In genomic region chr11:96265954-96266353, GRCm38 (mm10) we compare ENCODE assay signal across 16 mouse cellular contexts. TPM values are rescaled to one million over a fixed set of nuclear protein-coding genes. Genes with fewer than 3 reads are reported as not detected.
A peak's percentile ranks its signal among the peaks of the same experiment; 100 is the strongest.
DNase-seq lines count a peak whose midpoint lies in the region; ATAC-seq and TF ChIP-seq lines count a peak whose summit lies in the region.
"Had no signal": no experiment of that assay in that cellular context is flagged by ENCODE, and none has a peak within 500 bp of the region (broad histone marks: within the 10 kb centered on the region; RNA-seq: fewer than 3 reads in every experiment).

No protein-coding gene starts in this region.

- H3K4me1 ChIP-seq in hindbrain, embryonic 10.5 days (replicated peaks): no peaks in the 10 kb centered on the region
- peaks cover 2% of the 10 kb centered on the region; the same call in 1 of the 2 replicates for H3K4me1 ChIP-seq in hindbrain, embryonic 13.5 days (replicated peaks)
- H3K4me1 ChIP-seq in kidney, embryonic 16.5 days (ENCODE audit: insufficient read depth, low read length): peaks cover 79% of the 10 kb centered on the region
- peaks cover 86% of the 10 kb centered on the region for H3K4me1 ChIP-seq in neural tube, embryonic 12.5 days

- 2% methylated on average over 7 of the region's 7 CpGs for whole genome bisulfite sequencing in hindbrain, embryonic 10.5 days
- 1% methylated on average over 7 of the region's 7 CpGs for WGBS in hindbrain, embryonic 13.5 days
- 12% methylated on average over 7 of the region's 7 CpGs for WGBS in kidney, embryonic 16.5 days
- WGBS in neural tube, embryonic 12.5 days: 3% methylated on average over 7 of the region's 7 CpGs

- no peak overlapping the region for H3K4me3 ChIP-seq in hindbrain, embryonic 10.5 days
- no peak overlapping the region for H3K4me3 ChIP-seq in hindbrain, embryonic 13.5 days
- no peak overlapping the region for H3K4me3 ChIP-seq in kidney, embryonic 16.5 days (ENCODE audit: low read length)
- H3K4me3 ChIP-seq in neural tube, embryonic 12.5 days: no peak overlapping the region
- H3K4me3 ChIP-seq in left cerebral cortex, adult 2 months: no peak overlapping the region
- H3K4me3 ChIP-seq: heart, embryonic 13.5 days; liver, embryonic 13.5 days had no signal

- no peak for TF ChIP-seq CTCF in left cerebral cortex, adult 2 months (IDR thresholded peaks at IDR 0.05)

- H3K36me3 ChIP-seq in hindbrain, embryonic 10.5 days: no peaks in the 10 kb centered on the region
- H3K36me3 ChIP-seq in hindbrain, embryonic 13.5 days: no peaks in the 10 kb centered on the region
- H3K36me3 ChIP-seq in kidney, embryonic 16.5 days (ENCODE audit: insufficient read depth, low read length): peaks cover 14% of the 10 kb centered on the region; the same call in 1 of the 2 replicates
- no peaks in the 10 kb centered on the region for H3K36me3 ChIP-seq in neural tube, embryonic 12.5 days
- H3K36me3 ChIP-seq: heart, embryonic 13.5 days; liver, embryonic 13.5 days had no signal

- no peak for ATAC-seq in hindbrain, embryonic 13.5 days (ENCODE audit: low FRiP score)
- ATAC-seq in kidney, embryonic 16.5 days (ENCODE audit: low FRiP score, low TSS enrichment): peak; percentile 65
- no peak for ATAC-seq in neural tube, embryonic 12.5 days (ENCODE audit: low FRiP score, low read depth)
- ATAC-seq: hindbrain, postnatal 0 days had no signal

- H3K27ac ChIP-seq in hindbrain, embryonic 10.5 days: no peak overlapping the region
- no peak overlapping the region for H3K27ac ChIP-seq in hindbrain, embryonic 13.5 days
- H3K27ac ChIP-seq in kidney, embryonic 16.5 days (ENCODE audit: low read length): peak overlapping the region; percentile 81
- peak overlapping the region; percentile 67 for H3K27ac ChIP-seq in neural tube, embryonic 12.5 days
- H3K27ac ChIP-seq in left cerebral cortex, adult 2 months: no peak overlapping the region
- H3K27ac ChIP-seq: heart, embryonic 13.5 days; hindbrain, postnatal 0 days; liver, embryonic 13.5 days had no signal

- intact Hi-C loops in left cerebral cortex, adult 2 months (cut with DNase I): loop anchor here (5.0 kb wide), 1 partner anchor 74 kb away; the partner anchor contains the start of gene Hoxb13

- no peaks in the 10 kb centered on the region for H3K9me3 ChIP-seq in hindbrain, embryonic 10.5 days
- H3K9me3 ChIP-seq in hindbrain, embryonic 13.5 days: no peaks in the 10 kb centered on the region
- H3K9me3 ChIP-seq in kidney, embryonic 16.5 days (ENCODE audit: low read length): no peaks in the 10 kb centered on the region
- no peaks in the 10 kb centered on the region for H3K9me3 ChIP-seq in neural tube, embryonic 12.5 days
- H3K9me3 ChIP-seq: heart, embryonic 13.5 days; liver, embryonic 13.5 days had no signal

- peaks cover 100% of the 10 kb centered on the region for H3K27me3 ChIP-seq in hindbrain, embryonic 10.5 days (ENCODE audit: insufficient read depth, poor library complexity, severe bottlenecking)
- H3K27me3 ChIP-seq in hindbrain, embryonic 13.5 days: peaks cover 98% of the 10 kb centered on the region
- H3K27me3 ChIP-seq in kidney, embryonic 16.5 days (ENCODE audit: insufficient read depth, low read length): no peaks in the 10 kb centered on the region; the same call in 1 of the 2 replicates
- peaks cover 25% of the 10 kb centered on the region for H3K27me3 ChIP-seq in neural tube, embryonic 12.5 days (replicated peaks)

- peak; percentile 33 for DNase-seq in hindbrain, embryonic 10.5 days (ENCODE audit: low spot score)
- peak; percentile 28 for DNase-seq in embryo, embryonic 11 days
- DNase-seq in left cerebral cortex, adult 2 months (ENCODE audit: extremely low spot score in 1 of 2, low spot score in 2 of 2): no peak
- no peak for DNase-seq in thymus, adult 18-20 months
- DNase-seq in frontal cortex, postnatal 10 days (ENCODE audit: low spot score in 2 of 2): no peak
- DNase-seq: cerebellum, adult 8-10 months; liver, embryonic 13.5 days had no signal

- no peak overlapping the region for H3K9ac ChIP-seq in hindbrain, embryonic 13.5 days
- peak overlapping the region; percentile 35; the same call in 1 of the 2 replicates for H3K9ac ChIP-seq in kidney, embryonic 16.5 days (replicated peaks; ENCODE audit: low read length)
- 0 out of 2 replicates have a peak overlapping the region, but pooled peaks have one; percentile 26 for H3K9ac ChIP-seq in neural tube, embryonic 12.5 days
- H3K9ac ChIP-seq: heart, embryonic 13.5 days; liver, embryonic 13.5 days had no signal

- no peak overlapping the region for H3K4me2 ChIP-seq in hindbrain, embryonic 13.5 days
- H3K4me2 ChIP-seq in kidney, embryonic 16.5 days (replicated peaks; ENCODE audit: low read depth, low read length): no peak overlapping the region
- peak overlapping the region; percentile 52 for H3K4me2 ChIP-seq in neural tube, embryonic 12.5 days (replicated peaks)
- H3K4me2 ChIP-seq: heart, embryonic 13.5 days; liver, embryonic 13.5 days had no signal

RNA-seq across cellular contexts. Expression of gene Hoxb9, which starts 5.3 kb away (rescaled TPM):
- polyA plus RNA-seq in hindbrain, embryonic 10.5 days (2016; fragmentation: Nextera tagmentation; extraction: Ambion mirVana): not detected in 2 replicates
- polyA plus RNA-seq in hindbrain, embryonic 13.5 days (2015; fragmentation: Nextera tagmentation; extraction: Ambion mirVana): 4.8 and 7.2 TPM in 2 replicates
- 21.5 and 24.5 TPM in 2 replicates for polyA plus RNA-seq in kidney, embryonic 16.5 days (2015; fragmentation: Nextera tagmentation; extraction: Ambion mirVana)
- polyA plus RNA-seq in neural tube, embryonic 12.5 days (2016; fragmentation: Nextera tagmentation; extraction: Ambion mirVana): 76.1 and 90.5 TPM in 2 replicates
- total RNA-seq in left cerebral cortex, adult 2 months (2021): not detected
- total RNA-seq: hindbrain, postnatal 0 days; left cerebral cortex, adult 18-20 months; megakaryocyte progenitor cell, adult 5-6 weeks; MEL; neutrophil, adult 5-6 weeks had no signal
- polyA plus RNA-seq: heart, embryonic 13.5 days; hindbrain, postnatal 0 days had no signal

RNA-seq across cellular contexts. Expression of gene Hoxb8, which starts 15.8 kb away (rescaled TPM):
- polyA plus RNA-seq in hindbrain, embryonic 10.5 days (2016; fragmentation: Nextera tagmentation; extraction: Ambion mirVana): 0.08 TPM in 1 of 2 replicates, not detected in the other
- polyA plus RNA-seq in hindbrain, embryonic 13.5 days (2015; fragmentation: Nextera tagmentation; extraction: Ambion mirVana): 19.2 and 27.2 TPM in 2 replicates
- polyA plus RNA-seq in kidney, embryonic 16.5 days (2015; fragmentation: Nextera tagmentation; extraction: Ambion mirVana): 9.5 and 12.9 TPM in 2 replicates
- 35.7 and 53.3 TPM in 2 replicates for polyA plus RNA-seq in neural tube, embryonic 12.5 days (2016; fragmentation: Nextera tagmentation; extraction: Ambion mirVana)
- total RNA-seq in left cerebral cortex, adult 2 months (2021): not detected
- total RNA-seq: left cerebral cortex, adult 18-20 months; megakaryocyte progenitor cell, adult 5-6 weeks; MEL; neutrophil, adult 5-6 weeks had no signal
- polyA plus RNA-seq: heart, embryonic 13.5 days; liver, embryonic 13.5 days had no signal

RNA-seq across cellular contexts. Expression of gene Hoxb7, which starts 20.5 kb away (rescaled TPM):
- not detected in 2 replicates for polyA plus RNA-seq in hindbrain, embryonic 10.5 days (2016; fragmentation: Nextera tagmentation; extraction: Ambion mirVana)
- polyA plus RNA-seq in hindbrain, embryonic 13.5 days (2015; fragmentation: Nextera tagmentation; extraction: Ambion mirVana): 21.5 and 33.2 TPM in 2 replicates
- 60.9 and 68.3 TPM in 2 replicates for polyA plus RNA-seq in kidney, embryonic 16.5 days (2015; fragmentation: Nextera tagmentation; extraction: Ambion mirVana)
- polyA plus RNA-seq in neural tube, embryonic 12.5 days (2016; fragmentation: Nextera tagmentation; extraction: Ambion mirVana): 97.1 and 101 TPM in 2 replicates
- not detected for total RNA-seq in left cerebral cortex, adult 2 months (2021)
- total RNA-seq: left cerebral cortex, adult 18-20 months; megakaryocyte progenitor cell, adult 5-6 weeks; MEL; neutrophil, adult 5-6 weeks had no signal

RNA-seq across cellular contexts. Expression of gene Hoxb6, which starts 26.3 kb away (rescaled TPM):
- polyA plus RNA-seq in hindbrain, embryonic 10.5 days (2016; fragmentation: Nextera tagmentation; extraction: Ambion mirVana): 0.31 TPM in 1 of 2 replicates, not detected in the other
- polyA plus RNA-seq in hindbrain, embryonic 13.5 days (2015; fragmentation: Nextera tagmentation; extraction: Ambion mirVana): 81.9 and 132 TPM in 2 replicates
- polyA plus RNA-seq in kidney, embryonic 16.5 days (2015; fragmentation: Nextera tagmentation; extraction: Ambion mirVana): 50.3 and 55.7 TPM in 2 replicates
- 145 and 151 TPM in 2 replicates for polyA plus RNA-seq in neural tube, embryonic 12.5 days (2016; fragmentation: Nextera tagmentation; extraction: Ambion mirVana)
- not detected for total RNA-seq in left cerebral cortex, adult 2 months (2021)
- total RNA-seq: left cerebral cortex, adult 18-20 months; megakaryocyte progenitor cell, adult 5-6 weeks; MEL; neutrophil, adult 5-6 weeks had no signal

RNA-seq across cellular contexts. Expression of gene Hoxb5, which starts 37.2 kb away (rescaled TPM):
- 0.14 and 6.3 TPM in 2 replicates for polyA plus RNA-seq in hindbrain, embryonic 10.5 days (2016; fragmentation: Nextera tagmentation; extraction: Ambion mirVana)
- polyA plus RNA-seq in hindbrain, embryonic 13.5 days (2015; fragmentation: Nextera tagmentation; extraction: Ambion mirVana): 196 and 216 TPM in 2 replicates
- polyA plus RNA-seq in kidney, embryonic 16.5 days (2015; fragmentation: Nextera tagmentation; extraction: Ambion mirVana): 19.2 and 24.3 TPM in 2 replicates
- polyA plus RNA-seq in neural tube, embryonic 12.5 days (2016; fragmentation: Nextera tagmentation; extraction: Ambion mirVana): 79.2 and 94.7 TPM in 2 replicates
- total RNA-seq in left cerebral cortex, adult 2 months (2021): not detected
- total RNA-seq: left cerebral cortex, adult 18-20 months; MEL; neutrophil, adult 5-6 weeks had no signal

Comparison
In these comparisons a context has a peak if more than half of its experiments do, and no peak if none do; other contexts are left out.
1. RNA of gene Hoxb7, which starts 20.5 kb away (polyA plus RNA-seq): 97.1 to 101 TPM in neural tube, embryonic 12.5 days, 60.9 to 68.3 TPM in kidney, embryonic 16.5 days and 21.5 to 33.2 TPM in hindbrain, embryonic 13.5 days; not detected in hindbrain, embryonic 10.5 days; every median in the first group is over 10 times any median in the second.
2. DNase-seq: peak in hindbrain, embryonic 10.5 days (single experiment) and embryo, embryonic 11 days (single experiment); none in left cerebral cortex, adult 2 months (0 of 2), thymus, adult 18-20 months (0 of 2) and frontal cortex, postnatal 10 days (0 of 2).
3. H3K27ac ChIP-seq: peak in kidney, embryonic 16.5 days (single experiment) and neural tube, embryonic 12.5 days (single experiment); none in hindbrain, embryonic 10.5 days (single experiment), hindbrain, embryonic 13.5 days (single experiment) and left cerebral cortex, adult 2 months (single experiment).